Mouse (Mus musculus) embryonic facial prominence, embryonic 12.5 days (tissue): Measurements from ENCODE around the gene Hoxa4. TPM values are rescaled to one million over a fixed set of nuclear protein-coding genes. Genes with fewer than 3 reads are reported as not detected.

Experiments used
- ATAC-seq: fragments of 200-750 bp; cut with Nextera tagmentation; 2 replicates; pipeline ENCODE4 v1.8.0; 2017; ENCODE audit not compliant: insufficient number of reproducible peaks, insufficient read depth, low FRiP score, low TSS enrichment
- H3K27ac ChIP-seq: fragments of 300-500 bp; sonication (generic); 2 replicates; pipeline ENCODE4 v1.5.1; 2016; ENCODE audit warnings: mild to moderate bottlenecking
- H3K27me3 ChIP-seq: fragments of 300-500 bp; sonication (generic); 2 replicates; pipeline ENCODE4 v1.6.1; 2016; ENCODE audit warnings: mild to moderate bottlenecking, moderate library complexity
- H3K36me3 ChIP-seq: fragments of 300-500 bp; sonication (generic); 2 replicates; pipeline ENCODE4 v1.6.1; 2016; ENCODE audit warnings: mild to moderate bottlenecking
- H3K4me1 ChIP-seq: fragments of 300-500 bp; sonication (generic); 2 replicates; pipeline ENCODE4 v1.6.1; 2016
- H3K4me2 ChIP-seq: fragments of 300-500 bp; sonication (generic); replicated peaks from 2 replicates; pipeline ENCODE4 v1.6.1; 2016; ENCODE audit warnings: mild to moderate bottlenecking, moderate library complexity
- H3K4me3 ChIP-seq: fragments of 300-500 bp; sonication (generic); 2 replicates; pipeline ENCODE4 v1.5.1; 2016; ENCODE audit warnings: mild to moderate bottlenecking
- H3K9ac ChIP-seq: fragments of 300-500 bp; sonication (generic); 2 replicates; pipeline ENCODE4 v1.6.1; 2016; ENCODE audit warnings: mild to moderate bottlenecking, moderate library complexity
- H3K9me3 ChIP-seq: fragments of 300-500 bp; sonication (generic); 2 replicates; pipeline ENCODE4 v1.6.1; 2016; ENCODE audit warnings: mild to moderate bottlenecking, moderate library complexity
- WGBS: fragments of 180-500 bp; shearing (Covaris S2); methylation state at CpG from one replicate; pipeline ENCODE4 v1.1.7; 2016; 5-methylcytosine and 5-hydroxymethylcytosine counted together
- polyA plus RNA-seq: library from polyadenylated mRNA; unstranded; fragments of >200 nt; fragmentation: Nextera tagmentation; extraction: Ambion mirVana; gene quantifications from 2 replicates; pipeline ENCODE4 v1.2.1, GENCODE M21; 2016

The Hoxa4 gene
- polyA plus RNA-seq, 1 experiment from 2014 or later: not detected

DNA sequence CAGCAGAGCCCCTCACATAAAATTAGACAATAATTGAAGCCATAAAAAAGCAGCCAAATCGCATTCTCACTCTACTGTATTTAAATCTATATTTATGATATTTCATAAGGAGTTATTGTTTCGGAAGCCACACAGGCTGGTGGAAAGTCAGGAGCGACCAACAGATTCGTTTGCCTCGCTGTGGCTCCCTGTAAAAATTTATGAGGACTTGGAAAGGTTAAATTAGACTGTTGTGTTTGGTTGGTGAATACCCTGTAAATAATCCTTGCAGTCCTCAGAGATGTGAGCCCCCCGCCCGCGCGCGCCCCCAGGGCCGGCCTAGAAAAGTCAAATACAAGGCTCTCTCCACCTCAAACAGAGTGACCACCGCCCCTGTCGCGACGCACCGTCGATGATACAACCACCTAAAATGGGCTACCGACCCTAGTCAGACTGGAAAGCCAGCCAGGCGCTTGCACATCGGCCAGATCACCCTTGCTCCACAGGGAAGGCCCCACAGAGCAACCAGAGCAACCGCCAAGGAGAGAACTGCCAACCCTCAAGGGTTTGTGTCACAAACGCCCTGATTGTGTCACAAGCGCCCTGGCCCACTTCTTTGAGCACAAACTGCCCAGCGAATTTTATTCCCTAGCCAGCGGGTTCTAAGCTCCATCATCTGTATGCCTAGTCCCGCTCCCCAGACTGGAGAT, 35.2 kb upstream of the Hoxa4 start:
- ATAC-seq: no peak
- Histone ChIP-seq H3K9me3 (no peaks in the 10 kb centered on the region), H3K4me1 (no peaks in the 10 kb centered on the region), H3K27me3 (peaks cover 93% of the 10 kb centered on the region), H3K36me3 (no peaks in the 10 kb centered on the region), H3K27ac (no peak overlapping the region), H3K9ac (no peak overlapping the region), H3K4me3 (no peak overlapping the region), H3K4me2 (no peak overlapping the region)
- 3% methylated on average over 26 of the region's 26 CpGs for WGBS

DNA sequence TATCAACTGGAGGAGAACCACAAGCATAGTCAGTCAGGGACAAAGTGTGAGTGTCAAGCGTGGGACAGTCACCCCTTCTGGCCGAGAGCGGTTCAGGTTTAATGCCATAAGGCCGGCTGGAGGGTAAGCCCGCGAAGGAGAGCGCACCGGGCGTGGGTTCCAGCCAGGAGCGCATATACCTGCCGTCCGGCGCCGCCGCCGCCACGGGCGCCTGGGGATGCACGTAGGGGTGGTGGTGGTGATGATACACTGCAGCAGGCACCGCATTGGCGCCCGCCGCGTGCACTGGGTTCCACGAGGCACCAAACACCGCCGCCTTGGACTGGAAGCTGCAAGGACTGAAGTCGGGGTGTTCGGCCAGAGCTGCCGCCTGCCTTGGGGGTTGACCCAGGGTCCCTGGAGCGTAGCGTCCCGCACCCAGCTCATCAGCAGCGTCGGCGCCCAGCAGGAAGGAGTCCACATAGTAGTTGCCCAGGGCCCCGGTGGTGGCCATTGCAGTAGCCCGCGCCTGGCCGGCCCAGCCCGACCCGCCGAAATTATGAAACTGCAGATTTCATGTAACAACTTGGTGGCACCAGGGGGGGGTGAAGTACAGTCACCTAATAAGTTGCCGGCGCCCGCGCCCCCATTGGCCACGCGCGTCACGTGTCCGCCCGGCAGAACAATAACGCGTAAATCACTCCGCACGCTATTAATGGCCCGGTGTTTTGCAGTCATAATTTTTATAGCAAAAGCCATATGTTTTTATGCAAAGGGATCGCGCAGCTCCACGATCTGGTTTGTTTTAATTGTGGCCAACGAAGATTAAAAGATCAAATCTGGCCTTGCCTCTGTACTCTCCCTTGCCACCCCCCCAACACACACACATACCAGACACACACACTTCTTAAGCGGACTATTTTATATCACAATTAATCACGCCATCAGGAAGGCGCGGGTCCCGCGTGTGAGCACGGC, 34.3 kb upstream of the Hoxa4 start:
- H3K27me3 ChIP-seq: peaks cover 97% of the 10 kb centered on the region
- no peak overlapping the region for H3K27ac ChIP-seq
- no peaks in the 10 kb centered on the region for H3K36me3 ChIP-seq
- H3K4me2 ChIP-seq: no peak overlapping the region
- H3K4me3 ChIP-seq: no peak overlapping the region
- no peaks in the 10 kb centered on the region for H3K4me1 ChIP-seq
- H3K9me3 ChIP-seq: no peaks in the 10 kb centered on the region
- 3% methylated on average over 69 of the region's 69 CpGs for WGBS
- H3K9ac ChIP-seq: no peak overlapping the region
- no peak for ATAC-seq

DNA sequence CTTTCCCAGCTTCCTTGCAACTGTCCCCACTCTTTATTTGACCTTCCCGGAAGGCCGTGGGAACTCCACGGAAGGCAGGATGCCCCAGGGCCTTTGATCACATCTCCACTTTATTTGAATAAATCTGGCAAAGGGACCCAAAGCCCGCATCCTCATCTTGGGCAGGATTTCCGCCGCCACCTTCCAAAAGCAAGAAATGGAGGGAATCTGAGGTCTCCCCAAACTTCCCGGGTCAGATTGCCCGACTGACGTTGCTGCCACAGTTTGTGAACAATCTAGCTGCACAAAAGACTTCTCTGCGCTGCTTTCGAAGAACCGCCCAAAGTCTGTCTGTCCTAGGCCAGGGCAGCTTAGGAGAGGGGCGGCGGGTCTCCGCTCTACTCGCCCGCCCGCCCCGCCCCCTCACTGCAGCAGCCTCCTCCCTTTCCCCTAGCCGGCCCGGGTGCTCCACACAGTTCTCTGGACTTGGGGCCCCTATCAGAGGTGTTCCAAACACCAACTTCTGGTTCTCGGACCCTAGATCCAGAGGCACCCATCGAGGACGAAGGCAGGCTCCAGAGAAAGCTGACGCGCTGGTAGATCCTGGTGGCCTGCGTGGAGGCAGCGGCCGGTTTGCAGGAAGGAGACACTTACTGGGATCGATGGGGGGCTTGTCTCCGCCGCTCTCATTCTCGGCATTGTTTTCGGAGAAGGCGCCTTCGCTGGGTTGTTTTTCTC, 33.5 kb upstream of the Hoxa4 start:
- H3K27me3 ChIP-seq: peaks cover 95% of the 10 kb centered on the region
- 1% methylated on average over 36 of the region's 36 CpGs for WGBS
- no peak overlapping the region for H3K27ac ChIP-seq

DNA sequence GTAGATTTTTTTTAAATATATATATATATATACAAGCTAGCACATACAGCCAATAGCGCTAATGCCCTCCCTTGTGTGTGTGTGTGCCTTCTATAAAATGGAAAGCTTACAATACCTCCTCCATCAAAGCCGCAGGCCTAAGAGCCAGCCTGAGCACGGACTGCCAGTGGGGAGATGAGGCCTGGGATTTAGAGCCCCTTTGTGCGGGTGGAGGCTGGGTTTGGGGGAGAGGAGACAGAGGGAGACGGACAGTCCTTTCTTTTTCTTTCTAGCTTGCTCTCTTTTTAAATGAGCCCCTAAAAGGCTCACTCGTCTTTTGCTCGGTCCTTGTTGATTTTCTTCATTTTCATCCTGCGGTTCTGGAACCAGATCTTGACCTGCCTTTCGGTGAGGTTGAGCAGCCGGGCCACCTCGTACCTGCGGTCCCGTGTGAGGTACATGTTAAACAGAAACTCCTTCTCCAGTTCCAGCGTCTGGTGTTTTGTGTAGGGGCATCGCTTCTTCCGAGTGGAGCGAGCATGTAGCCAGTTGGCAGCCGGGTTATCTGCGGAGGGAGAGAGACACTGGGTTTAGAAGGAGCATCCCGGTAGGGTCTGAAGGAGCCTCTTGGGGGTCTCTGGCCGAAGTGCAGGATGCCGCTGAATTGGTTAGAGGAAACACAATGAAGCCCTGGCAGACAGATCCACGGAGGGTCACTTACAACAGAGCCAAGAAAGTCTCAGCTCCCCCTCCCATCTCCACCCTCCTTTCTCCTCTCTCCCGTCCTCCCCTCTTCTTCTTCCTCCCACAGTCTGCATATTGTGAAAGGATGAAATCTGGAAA, 32.6 kb upstream of the Hoxa4 start:
- Histone ChIP-seq H3K4me2 (no peak overlapping the region), H3K4me1 (no peaks in the 10 kb centered on the region), H3K9me3 (no peaks in the 10 kb centered on the region), H3K4me3 (no peak overlapping the region), H3K9ac (no peak overlapping the region), H3K27me3 (peaks cover 95% of the 10 kb centered on the region), H3K27ac (no peak overlapping the region), H3K36me3 (no peaks in the 10 kb centered on the region)
- 1% methylated on average over 24 of the region's 24 CpGs for WGBS
- ATAC-seq: no peak

More for the DNA sequence above, 33.5 kb upstream of the Hoxa4 start:
- H3K9ac ChIP-seq: no peak overlapping the region
- no peaks in the 10 kb centered on the region for H3K4me1 ChIP-seq
- H3K36me3 ChIP-seq: no peaks in the 10 kb centered on the region
- no peaks in the 10 kb centered on the region for H3K9me3 ChIP-seq
- ATAC-seq: no peak
- H3K4me3 ChIP-seq: no peak overlapping the region
- no peak overlapping the region for H3K4me2 ChIP-seq

DNA sequence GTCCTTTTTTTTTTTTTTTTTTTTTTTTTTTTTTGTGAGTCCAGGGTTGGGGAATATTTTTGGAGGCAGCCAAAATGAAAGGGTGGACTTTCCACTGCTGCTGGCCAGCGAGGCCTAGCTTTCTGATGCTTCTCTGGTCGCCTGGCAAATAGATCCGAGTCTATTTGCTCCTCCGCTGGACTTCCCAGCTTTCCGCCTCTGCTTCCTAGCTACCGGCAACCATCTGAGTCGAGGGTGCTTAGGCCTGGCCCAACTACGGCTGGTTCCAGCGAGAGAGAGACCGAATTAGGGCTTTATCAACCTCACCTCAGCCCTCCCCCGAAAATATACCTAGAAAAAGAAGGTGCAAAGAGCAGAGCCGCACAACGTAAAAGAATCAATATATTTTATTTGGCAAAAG, 31.2 kb upstream of the Hoxa4 start:
- ATAC-seq: no peak
- Histone ChIP-seq H3K9ac (no peak overlapping the region), H3K4me1 (no peaks in the 10 kb centered on the region), H3K4me3 (no peak overlapping the region), H3K9me3 (no peaks in the 10 kb centered on the region), H3K27ac (no peak overlapping the region), H3K27me3 (peaks cover 98% of the 10 kb centered on the region), H3K4me2 (no peak overlapping the region), H3K36me3 (no peaks in the 10 kb centered on the region)
- 8% methylated on average over 13 of the region's 13 CpGs for WGBS

DNA sequence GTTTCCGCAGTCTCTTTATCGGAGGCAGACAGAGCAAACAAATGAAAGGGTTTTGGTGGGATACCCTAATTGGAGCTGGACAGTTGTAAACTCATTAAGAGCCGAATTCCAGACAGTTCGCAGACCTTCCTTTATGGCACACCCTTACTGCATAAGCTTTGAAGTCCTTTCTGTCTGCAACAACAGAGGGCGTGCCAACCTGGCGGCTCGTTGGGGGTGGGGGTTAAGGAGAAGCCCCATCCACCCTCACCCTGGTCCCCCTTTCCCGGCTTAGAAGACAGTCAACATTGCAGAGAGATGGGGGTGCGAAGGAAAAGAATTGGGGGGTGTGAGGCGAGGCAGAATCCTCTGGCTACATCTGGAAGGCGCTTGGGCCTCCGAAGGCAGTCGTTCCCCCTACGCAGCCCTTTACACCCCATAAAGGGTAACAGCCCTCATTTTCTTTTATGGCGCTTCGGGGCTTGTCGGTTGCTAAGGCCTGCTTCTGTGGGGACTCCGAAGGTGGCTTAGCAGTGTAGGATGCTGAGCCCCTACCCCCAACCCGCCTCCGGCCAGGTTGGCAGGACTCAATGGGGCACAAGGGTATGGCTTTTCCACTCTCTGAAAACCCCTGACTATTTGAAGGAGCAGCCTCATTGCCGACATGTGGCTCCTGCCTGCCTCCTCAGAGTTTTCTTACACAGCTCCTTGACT, 30.6 kb upstream of the Hoxa4 start:
- no peaks in the 10 kb centered on the region for H3K36me3 ChIP-seq
- no peak overlapping the region for H3K27ac ChIP-seq
- H3K4me1 ChIP-seq: peaks cover under 1% of the 10 kb centered on the region; the same call in 1 of the 2 replicates
- H3K9me3 ChIP-seq: no peaks in the 10 kb centered on the region
- H3K4me2 ChIP-seq: peak overlapping the region; percentile 84
- no peak for ATAC-seq
- peak overlapping the region; percentile 48; the same call in 1 of the 2 replicates for H3K4me3 ChIP-seq
- H3K9ac ChIP-seq: no peak overlapping the region
- peaks cover 98% of the 10 kb centered on the region for H3K27me3 ChIP-seq
- WGBS: 5% methylated on average over 21 of the region's 21 CpGs

DNA sequence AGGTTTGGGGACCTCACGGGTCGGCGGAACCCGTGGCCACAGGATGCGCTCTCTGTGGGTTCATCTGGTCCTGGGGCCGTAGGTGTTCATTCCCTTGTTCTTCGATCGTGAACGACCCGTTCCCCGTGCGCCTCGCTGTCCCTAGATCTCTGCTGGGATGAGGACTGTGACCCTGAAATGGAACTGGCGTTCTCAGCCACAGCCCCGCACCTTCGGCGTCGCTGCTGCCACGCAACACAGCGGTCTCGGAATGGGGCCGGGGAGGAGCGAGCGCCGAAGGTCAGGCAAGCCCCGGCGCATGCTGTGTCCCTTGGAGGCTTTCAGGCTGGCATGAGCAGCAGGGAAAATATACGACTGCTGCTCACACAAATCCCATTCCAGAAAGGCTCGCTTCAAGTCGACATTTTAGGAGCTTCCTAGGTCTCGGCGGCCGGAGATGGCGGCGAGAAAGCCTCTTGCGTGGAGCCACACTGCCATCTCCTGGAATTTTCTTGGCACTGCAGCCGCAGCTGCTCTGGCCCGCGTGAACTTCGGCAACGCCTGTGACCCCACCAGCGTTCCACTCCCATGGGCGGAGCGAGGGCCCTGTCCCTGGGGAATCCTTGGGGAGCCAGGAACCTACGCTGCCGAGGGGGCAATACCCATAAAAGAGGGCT, 29.9 kb upstream of the Hoxa4 start, which contains the start of gene Hoxa7:
Gene Hoxa7, minus strand, starts transcription at position 518 of the 656 bp plus-strand sequence.
- Histone ChIP-seq H3K4me2 (peak within 1 kb of the TSS; percentile 84), H3K9me3 (no peaks in the 10 kb centered on the region), H3K4me3 (peak within 1 kb of the TSS; percentile 48), H3K27me3 (peaks cover 98% of the 10 kb centered on the region), H3K36me3 (no peaks in the 10 kb centered on the region), H3K27ac (no peak within 1 kb of the TSS), H3K9ac (peak within 1 kb of the TSS; percentile 54), H3K4me1 (peaks cover 5% of the 10 kb centered on the region)
- ATAC-seq: no peak
- 2% methylated on average over 46 of the region's 46 CpGs for WGBS

DNA sequence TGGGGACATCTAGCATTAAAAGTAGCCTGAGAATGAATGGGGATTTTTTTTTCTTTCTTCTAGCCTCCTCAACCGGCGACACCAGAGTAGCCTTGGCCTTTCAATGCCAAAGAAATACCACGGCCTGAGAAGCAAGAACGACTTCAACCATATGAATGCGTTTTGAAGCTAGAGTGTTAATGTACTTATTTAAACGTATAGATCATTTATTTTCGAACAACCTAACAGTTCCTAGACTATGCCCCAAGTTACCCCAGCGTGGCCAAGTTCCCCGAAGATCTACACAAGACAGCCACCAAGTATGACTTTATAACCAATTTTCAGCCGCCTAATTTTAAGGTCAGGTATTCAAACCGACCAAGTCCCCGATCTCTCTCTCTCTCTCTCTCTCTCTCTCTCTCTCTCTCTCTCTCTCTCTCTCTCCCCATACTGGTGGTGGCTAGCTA, 29.3 kb upstream of the Hoxa4 start:
- Histone ChIP-seq H3K4me2 (peak overlapping the region; percentile 84), H3K9me3 (no peaks in the 10 kb centered on the region), H3K4me3 (peak overlapping the region; percentile 48), H3K9ac (no peak overlapping the region), H3K4me1 (peaks cover 5% of the 10 kb centered on the region), H3K36me3 (no peaks in the 10 kb centered on the region), H3K27me3 (peaks cover 98% of the 10 kb centered on the region), H3K27ac (no peak overlapping the region)
- ATAC-seq: no peak
- 6% methylated on average over 12 of the region's 12 CpGs for WGBS

DNA sequence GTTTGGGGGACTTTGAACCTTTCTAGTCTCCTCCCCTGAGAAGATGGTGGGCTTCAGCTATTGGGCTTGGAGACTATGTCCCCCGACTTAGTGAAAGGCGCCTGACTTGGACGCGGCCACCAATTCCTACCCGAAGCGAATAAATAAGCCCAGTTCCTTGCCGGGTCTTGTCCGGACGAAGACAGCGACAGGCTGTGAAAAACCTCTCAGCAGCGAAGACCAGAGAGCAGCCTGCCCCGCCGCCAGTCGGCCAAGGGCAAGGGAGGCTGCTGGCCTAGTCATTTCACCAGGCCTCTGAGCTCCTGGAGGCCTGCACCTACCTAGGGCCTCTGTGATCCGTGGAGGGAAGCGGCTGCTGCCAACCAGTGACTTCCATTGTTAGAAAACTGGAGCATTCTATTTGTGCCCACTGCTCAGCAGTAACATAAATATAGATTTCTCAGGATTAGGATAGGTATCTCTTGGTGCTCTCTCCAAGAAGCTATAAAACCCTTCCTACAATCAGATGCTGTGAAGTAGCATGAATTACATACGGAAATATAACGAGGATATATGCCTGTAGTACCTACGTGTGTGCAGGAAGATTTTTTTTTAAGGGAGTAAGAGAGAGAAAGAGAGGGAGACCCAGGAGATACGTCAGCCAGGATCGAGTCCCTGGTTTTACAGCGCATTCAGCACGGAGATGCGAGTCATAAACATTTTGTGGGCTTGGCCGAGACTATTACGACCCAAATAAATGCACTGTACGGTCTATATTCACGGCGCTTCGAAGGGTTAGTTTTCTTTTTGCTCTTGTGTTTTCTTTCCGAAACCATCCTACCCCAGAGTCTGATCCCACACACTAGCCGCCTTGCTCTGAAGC, 28.7 kb upstream of the Hoxa4 start:
- H3K4me1 ChIP-seq: peaks cover 5% of the 10 kb centered on the region
- H3K27ac ChIP-seq: no peak overlapping the region

More for the DNA sequence above, 28.7 kb upstream of the Hoxa4 start:
- Histone ChIP-seq H3K36me3 (no peaks in the 10 kb centered on the region), H3K9me3 (no peaks in the 10 kb centered on the region), H3K27me3 (peaks cover 98% of the 10 kb centered on the region), H3K4me3 (no peak overlapping the region), H3K9ac (no peak overlapping the region), H3K4me2 (no peak overlapping the region)
- WGBS: 13% methylated on average over 32 of the region's 32 CpGs
- no peak for ATAC-seq
